Mouse (Mus musculus) fibroblast of lung, adult 2 months (primary cell): ENCODE results near the gene Prpf6.
A peak's percentile ranks its signal among the peaks of the same experiment; 100 is the strongest.

Source experiments
- DNase-seq: peaks from one replicate; pipeline ENCODE4 v3.0.0-alpha.2; 2011; ENCODE audit warnings: low read depth

The Prpf6 gene

DNA sequence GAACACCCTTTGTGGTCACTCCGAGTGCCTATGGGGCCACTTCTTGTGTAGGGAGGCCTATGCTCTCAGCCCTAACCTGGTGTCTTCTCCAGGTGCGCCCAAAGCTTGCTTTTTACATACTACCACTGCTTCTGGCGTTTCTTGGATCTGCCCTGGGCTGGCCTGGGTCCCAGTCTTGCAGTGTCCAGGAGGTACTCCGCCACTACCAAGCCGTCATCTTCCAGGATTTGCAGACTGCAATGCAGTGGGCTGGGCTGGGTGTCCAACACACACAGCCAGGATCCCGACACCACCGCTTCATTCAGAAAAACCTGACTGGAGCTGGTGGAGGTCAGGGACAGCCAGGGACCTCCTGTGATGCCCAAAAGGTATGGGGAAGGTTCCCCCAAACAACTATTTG, 66.9 kb downstream of the Prpf6 start:
- DNase-seq = no peak

GRCm38 (mm10) chr2:181658930-181659555, 67.4 kb downstream of the Prpf6 start:
- peak; percentile 60 for DNase-seq

DNA sequence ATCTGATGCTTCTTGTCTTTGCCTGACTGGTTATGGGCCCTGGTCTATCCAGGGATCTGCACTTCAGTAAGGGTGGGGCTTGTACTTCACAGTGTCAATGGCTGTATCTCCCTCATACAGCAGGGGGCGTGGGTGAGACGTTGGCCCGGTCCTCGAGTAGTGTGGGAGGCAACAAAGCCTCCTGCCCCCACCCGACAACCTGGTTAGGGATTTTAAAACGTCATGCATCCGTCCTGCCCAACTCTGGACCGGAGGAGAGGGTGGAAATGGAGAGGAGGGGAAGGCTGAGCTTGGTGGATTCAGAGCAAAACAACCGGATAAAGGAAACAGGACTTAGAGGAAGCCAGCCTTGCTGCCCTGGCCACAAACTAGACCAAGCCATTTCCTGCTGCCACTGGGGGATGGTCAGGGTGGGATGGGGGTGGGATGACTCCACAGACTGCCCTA, 68.0 kb downstream of the Prpf6 start:
- peak; percentile 50 for DNase-seq

GRCm38 (mm10) chr2:181662620-181663297, 71.1 kb downstream of the Prpf6 start:
- DNase-seq = no peak

DNA sequence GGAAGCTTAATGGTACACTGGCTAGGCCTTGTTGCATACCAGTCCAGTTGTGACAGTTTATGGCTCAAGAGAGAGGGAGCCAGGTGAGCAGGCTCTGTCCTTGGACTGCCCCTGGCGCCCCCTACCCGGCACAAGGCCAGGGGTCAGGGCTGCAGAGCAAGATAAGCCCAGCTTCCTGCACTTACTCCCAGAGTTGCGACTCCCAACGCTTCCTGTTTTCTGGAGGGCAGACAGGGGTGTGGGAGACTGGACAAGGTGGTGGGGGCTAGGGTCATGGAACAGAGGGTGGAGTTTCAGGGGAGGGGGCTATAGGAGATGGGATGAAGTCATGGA, 71.6 kb downstream of the Prpf6 start:
- DNase-seq = no peak

DNA sequence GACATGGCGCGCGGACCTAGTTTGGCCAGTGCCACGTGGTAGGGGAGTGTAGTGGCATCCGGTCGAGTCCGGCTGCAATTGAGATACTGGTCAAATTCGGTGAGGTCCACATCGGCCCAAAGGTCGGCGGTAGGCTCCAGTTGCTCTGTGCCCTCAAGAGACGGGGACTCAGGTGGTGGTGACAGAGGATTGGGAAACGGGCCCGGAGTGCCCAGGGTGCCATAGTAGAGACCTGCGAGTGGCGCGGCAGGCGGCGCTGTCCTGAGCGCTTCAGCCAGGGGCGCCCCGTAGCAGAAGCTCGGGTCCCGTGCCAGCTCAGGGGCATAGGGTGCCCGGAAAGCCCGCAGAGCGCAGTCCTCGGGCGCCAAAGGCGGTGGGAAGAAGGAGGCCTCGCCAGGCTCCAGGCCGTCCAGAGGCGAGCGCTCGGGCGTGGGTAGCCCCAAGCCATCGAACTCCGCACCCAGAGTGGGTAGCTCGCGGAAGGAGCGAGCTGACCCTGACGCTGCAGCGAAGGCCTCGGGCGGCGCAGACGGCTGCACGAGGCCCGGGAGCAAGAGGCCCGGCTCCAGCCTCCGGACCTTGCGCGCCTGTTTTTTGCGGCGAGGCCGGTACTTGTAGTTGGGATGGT, 78.7 kb downstream of the Prpf6 start:
- DNase-seq = no peak

GRCm38 (mm10) chr2:181670913-181671311, 79.2 kb downstream of the Prpf6 start:
- no peak for DNase-seq

DNA sequence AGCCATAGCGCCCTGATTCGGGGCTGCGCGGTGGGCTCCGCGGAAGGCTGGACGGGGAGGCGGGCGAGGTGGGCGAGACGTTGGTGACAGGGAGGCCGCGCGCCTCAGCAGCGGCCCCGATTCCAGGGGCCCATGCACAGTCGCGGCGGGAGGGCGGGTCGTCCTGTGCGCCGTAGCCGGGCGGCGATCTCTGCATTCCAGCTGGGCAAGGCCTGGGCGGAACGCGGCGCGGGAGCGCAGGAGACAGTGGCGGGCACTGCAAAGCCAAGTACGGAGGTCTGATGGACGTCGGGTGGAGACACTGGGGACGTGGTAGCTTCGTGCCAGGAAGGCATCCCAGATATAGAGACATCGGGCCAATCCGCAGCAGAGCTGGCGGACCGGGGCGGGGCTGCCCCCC, 79.7 kb downstream of the Prpf6 start, which contains the start of gene Sox18:
TSS of gene Sox18 (minus strand) at position 315 of the 400 bp plus-strand sequence.
- no peak for DNase-seq

DNA sequence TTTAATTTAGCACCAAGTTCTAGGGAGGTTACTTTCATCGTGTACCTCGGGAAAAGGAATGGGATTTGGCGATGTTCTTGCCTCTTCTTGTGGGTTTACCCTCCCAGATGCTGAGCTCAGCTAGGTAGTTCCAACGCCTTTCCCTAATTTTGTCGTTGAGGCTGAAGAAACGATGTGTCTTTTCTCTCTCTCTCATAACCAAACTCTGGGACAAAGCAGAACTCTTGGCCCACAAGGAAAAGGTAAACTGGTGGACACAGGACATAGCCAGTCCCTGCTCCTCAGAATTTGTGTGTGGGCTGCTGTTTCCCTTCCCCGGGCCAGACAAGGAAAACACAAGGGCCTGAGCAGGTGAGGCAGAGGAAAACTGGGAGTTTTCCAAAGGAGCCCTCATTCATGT, 80.3 kb downstream of the Prpf6 start:
- DNase-seq = no peak

GRCm38 (mm10) chr2:181673501-181673900, 81.8 kb downstream of the Prpf6 start:
- DNase-seq = no peak

DNA sequence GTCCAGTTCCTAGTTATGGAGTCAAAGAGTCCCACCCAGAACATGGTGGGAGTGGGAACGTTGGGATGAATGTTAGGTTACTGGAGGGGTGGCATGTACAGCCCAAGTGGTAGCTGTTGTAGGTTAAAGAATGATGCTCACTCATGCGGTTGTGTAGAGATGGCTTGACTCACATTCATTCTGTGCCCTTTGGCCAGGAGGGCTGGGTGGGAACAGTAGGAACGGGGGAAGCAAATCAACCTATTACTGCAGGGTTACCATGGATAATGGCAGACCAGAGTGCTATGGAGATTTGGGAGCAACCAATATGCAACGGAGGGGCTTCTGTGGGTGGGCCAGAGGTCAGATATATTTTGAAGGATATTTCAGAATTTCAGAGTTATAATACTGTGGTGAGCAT, 83.3 kb downstream of the Prpf6 start:
- no peak for DNase-seq

DNA sequence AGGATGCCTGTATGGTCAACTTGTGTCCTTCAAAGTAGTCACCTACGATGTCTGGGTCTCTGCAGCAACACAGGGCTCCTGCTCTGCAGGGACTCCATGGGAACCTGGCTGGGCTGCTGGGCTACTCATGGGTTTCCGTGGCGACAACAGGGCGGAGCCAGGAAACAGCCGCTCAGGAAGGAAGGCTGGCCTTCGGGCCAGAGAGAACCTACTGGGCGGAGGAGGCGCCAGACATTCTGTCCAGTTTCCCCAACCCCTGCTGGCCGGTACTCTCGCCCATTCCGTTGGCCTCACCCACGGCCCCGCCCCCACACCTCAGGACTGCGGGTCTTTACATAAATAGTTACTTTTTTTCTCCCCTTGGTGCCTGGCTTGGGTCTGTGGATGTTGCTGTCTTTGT, 83.8 kb downstream of the Prpf6 start:
- peak; percentile 43 for DNase-seq

GRCm38 (mm10) chr2:181676424-181676823, 84.8 kb downstream of the Prpf6 start:
- DNase-seq = no peak

- no peak for DNase-seq
These were observed 85.6 kb downstream of the Prpf6 start for GRCm38 (mm10) chr2:181677096-181677754.

DNA sequence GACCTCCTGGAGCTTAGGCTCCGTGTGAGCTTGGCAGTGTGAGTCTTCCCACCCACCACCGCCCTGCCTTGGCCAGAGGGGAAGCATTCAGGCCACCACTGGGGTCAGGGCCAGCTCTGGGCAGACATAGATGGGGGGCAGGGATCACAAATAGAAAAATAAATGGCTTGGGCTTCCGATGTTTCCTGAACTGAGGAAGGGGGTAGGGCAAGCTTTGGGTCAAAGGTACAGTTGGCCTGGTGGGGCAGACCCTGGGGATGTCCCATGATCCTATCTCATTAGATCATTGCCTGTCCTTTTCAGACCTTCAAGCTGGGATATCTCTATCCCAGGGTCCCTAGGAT, 86.1 kb downstream of the Prpf6 start:
- no peak for DNase-seq

GRCm38 (mm10) chr2:181678780-181679179, 87.1 kb downstream of the Prpf6 start:
- DNase-seq = peak; percentile 70

- no peak for DNase-seq
These were observed 88.5 kb downstream of the Prpf6 start, which contains the start of gene Tcea2 for GRCm38 (mm10) chr2:181679951-181680715. Tcea2 (plus strand) TSS chr2:181680310.

DNA sequence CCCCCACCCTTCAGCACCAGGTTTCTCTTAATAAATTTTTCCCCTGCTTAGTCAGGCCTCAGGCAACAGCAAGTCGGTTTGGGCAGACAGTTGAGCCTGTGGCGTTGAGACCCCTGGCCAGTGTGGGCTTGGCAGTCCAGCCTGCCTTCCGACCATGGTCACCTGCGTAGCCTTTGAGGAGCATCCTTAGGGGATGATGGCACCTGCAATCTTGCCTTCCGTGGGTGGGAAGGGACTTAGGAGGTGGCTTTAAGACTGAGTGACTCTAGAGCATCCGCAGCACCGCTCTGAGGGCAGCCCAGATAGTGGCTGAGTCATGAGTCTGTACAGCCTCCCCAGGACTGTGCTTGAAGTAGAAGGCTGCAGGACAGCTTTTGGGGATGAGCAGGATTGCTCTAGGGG, 89.0 kb downstream of the Prpf6 start:
- no peak for DNase-seq

GRCm38 (mm10) chr2:181681978-181682377, 90.3 kb downstream of the Prpf6 start:
- DNase-seq = no peak

- no peak for DNase-seq
These were observed 91.7 kb downstream of the Prpf6 start for GRCm38 (mm10) chr2:181683381-181683780.

DNA sequence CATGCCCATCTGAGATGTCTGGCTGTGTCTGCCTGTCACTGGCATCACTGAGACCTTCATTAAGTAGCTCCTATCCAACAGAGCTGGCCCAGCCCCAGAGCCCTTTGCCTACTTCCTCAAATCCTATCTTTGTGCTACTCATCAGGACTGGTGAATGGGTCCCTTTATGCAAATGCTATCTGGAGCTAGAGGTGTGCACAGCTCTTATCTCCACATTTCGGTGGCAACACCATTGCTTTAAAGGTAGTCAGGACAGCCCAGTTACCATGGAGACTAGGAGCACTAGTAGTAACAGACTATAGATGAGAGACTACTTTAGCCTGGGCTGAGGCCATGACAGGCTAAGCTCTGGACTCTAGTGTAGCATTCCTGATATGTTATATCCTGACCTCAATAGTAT, 93.0 kb downstream of the Prpf6 start:
- no peak for DNase-seq

- DNase-seq = no peak
These were observed 94.0 kb downstream of the Prpf6 start for GRCm38 (mm10) chr2:181685686-181686085.
